Mouse (Mus musculus): ENCODE data around the gene Chchd6.

Chchd6 gene

DNA sequence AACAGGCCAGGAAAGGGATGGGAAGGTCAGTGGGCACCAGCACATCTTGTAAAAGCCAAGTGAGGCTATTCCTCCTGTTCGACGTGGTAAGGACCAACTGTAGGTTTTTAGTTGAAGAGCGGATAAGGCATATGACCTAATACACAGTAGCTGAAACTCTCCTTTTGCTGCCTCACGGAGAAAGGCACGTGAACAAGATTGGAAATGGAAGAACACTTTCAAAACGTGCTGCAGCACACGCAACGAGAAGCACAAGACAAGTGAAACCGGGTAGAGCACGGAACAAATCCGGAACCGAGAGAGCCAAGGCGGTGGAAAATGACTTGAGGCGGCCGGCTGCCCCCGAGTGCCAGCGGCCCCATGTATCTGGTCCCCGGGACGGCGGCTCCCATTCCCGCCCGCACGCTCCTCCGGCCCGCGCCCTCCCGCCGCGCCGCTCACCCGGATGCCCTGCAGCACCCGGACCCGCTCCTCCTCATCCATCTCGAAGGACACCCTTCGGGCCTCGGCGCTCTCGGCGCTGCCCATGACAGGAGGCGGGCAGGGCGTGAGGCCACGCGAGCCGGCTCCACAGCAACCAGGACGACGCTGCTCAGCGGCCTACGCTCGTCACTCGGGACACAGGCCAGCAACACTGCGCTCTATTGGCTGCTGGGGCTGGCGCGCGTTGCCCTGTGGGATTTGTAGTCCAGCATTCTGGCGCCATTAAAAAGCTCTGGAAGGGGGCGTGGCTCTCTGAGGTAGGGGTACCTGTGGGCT is at the start of gene Chchd6:
Gene Chchd6, minus strand, starts transcription at position 635 of the 759 bp plus-strand sequence.
- peak; percentile 81 for DNase-seq (ENCODE audit: low read depth, low spot score)

DNA sequence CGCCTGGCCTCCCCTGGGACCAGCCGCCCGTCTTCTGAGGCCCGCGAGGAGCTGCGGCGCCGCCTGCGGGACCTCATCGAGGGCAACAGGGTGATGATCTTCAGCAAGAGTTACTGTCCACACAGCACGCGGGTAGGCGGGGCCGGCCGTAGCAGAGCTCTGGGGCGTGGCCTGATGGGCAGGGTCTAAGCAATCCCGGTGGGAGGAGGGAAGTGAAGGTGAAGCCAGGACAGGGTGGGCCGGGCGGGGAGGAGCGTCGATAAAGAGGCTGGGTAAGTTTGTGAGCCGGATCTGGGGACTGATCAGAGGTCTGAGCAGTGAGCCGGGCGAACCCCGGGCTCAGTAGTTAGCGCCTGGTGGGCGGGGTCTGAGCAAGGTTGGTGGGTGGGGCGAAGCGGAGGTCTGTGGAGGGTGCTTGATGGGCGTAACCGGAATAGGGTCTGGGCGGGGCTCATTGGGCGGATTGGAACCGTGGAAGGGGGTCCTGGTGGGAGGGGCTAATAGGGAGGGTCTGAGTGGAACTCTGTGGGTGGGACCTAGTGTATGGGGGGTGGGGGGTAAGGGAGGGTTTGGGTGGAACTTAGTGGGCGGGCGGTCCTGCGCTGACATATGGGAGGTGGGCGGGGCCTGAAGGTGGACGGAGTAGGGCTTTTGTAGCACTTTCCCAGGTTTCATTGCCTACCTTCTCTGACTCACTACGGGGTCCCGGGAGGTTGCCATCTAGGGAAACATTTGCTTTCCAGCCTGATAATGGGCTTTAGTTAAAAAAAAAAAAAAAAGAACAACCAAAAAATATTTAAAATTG is 49.0 kb upstream of the Chchd6 start:
- peak; percentile 77 for DNase-seq (ENCODE audit: low read depth, low spot score)

DNA sequence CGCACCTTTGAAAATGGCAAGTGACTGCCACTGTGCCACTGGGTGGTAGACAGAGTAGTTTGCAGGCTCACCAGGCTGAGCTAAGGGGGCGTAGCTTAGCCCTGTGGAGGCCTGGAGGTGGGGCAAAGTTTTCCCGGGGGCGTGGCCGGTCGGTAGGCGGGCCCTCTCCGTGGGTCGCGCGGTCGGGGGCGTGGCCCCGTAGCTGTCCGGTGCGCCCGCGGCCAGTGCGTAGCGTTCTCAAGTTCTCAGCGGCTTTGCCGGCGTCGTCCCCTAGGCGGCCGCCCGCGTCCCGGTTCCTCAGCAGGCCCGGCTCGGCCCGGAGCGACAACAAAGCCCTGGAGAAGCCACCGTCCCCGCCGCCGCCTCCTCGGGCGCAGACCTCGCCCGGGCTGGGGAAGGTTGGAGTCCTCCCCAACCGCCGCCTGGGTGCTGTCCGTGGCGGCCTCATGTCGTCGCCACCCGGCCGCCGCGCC is 48.4 kb upstream of the Chchd6 start, which contains the start of gene Txnrd3:
Gene Txnrd3, plus strand, starts transcription at position 191 of the 473 bp plus-strand sequence.
- peak; percentile 79 for DNase-seq (ENCODE audit: low read depth, low spot score)

DNA sequence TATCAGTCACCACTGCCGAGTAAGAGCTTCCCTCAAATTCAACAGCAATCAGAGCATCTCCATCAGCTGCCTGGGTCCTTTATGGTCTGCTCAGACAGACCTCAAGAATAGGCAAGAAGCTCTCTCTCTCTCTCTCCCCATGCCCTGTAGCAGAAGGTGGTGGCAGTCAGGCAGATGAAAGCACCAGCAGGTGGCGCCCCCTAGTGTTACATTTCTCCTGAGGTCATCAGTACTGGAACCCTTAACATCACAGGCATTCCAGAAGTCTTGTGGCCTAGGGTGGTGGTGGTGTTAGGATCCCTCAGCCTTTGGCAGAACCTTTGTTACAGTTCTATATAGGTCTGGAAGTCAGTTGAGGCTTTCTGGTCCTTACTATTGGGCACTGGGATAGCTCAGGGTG is 43.6 kb upstream of the Chchd6 start:
- no peak for DNase-seq (ENCODE audit: low read depth, low spot score)

DNA sequence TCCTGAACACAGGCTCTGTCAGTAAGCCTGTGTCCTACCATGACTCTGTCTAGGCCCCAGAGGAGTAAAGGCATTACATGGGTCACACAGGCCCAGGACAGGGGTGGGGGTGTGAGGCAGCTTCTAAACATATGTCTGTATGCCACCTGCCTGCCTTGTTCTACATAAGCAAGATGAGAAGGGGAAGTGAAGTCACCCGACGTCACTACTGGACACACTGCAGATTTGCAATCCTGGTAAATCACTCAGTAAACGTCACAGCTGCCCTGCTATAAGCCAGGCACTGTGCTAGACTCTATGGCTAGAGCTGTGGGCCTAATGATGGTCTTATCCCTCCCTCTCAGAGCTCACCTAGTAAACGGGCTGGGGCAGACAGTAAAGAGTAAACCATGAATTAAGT is 42.5 kb upstream of the Chchd6 start:
- DNase-seq (ENCODE audit: low read depth, low spot score), result no peak

DNA sequence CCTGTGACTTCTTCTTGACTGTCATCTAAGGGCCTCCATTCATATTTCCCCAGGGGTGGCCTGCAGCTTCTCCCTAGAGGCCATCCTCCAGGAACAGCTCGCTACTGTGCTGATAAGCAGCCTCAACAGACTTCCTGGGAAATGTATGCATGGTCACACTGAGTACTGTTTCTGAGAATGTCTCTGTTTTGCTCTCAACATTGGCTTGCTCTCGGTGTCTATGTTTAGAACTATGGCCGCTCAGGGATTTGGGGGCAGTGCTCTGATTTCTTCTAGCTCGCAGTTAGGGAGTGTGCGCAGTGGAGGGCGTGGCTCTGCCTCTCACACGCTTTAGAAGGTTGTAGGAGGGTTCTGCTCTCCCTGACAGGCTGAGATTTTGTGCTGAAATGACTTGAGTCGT is 38.9 kb upstream of the Chchd6 start:
- DNase-seq (ENCODE audit: low read depth, low spot score), result peak; percentile 50

DNA sequence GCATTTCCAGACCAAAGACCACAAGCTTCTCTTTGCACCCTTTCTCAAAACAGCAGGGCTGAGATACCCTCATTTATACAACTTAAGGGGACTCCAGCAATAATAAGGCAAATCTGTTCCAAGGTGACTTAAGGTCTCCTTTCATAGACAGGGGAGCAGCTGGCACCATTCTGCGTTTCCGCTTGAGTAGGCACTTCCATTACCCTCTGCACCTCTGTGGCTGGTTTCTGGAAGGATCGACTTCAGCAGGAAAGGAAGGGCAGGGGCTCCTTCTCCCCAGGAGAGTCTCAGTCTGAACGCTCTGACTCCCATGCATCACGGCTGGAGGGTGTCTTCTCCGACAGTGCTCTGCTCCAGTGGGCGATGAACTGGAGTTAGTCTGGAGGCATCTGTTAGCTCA is 37.7 kb upstream of the Chchd6 start:
- DNase-seq (ENCODE audit: low read depth, low spot score), result no peak

DNA sequence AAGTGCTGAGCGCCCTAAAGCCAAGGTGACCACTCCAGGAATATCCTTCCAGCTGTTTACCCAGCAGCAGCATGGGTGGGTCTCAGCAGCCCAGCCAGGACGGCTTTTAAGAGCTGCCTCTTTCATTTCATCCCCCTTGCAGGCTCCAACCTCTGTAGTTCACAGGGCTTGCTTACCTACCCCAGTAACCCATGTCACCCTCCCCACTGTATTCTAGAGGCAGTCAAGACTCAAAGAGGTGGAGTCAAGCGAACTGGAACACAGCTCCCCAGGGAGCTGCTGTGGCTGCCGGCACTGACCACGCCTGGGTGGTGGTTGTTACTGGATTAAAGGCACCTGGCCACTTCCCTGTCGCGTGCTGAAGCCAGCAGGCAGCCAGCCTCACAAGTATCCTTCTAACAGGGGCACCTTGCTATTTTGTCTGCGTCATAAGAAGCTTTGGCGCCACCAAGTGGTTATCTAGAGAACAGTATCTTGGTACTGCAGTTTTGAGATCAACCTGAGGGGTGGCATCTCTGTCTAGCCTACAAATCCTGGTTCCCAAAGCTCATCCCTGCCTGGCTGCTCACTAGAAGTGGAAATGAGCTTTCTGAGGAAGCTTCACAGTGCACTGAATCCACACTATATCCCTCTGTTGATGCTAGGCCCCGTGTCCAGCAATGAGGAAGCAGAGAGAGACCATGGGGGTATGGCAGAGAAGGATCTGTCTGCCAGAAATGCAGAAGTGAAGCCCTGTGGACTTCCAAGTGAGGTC is 36.5 kb upstream of the Chchd6 start:
- DNase-seq (ENCODE audit: low read depth, low spot score), result peak; percentile 78

DNA sequence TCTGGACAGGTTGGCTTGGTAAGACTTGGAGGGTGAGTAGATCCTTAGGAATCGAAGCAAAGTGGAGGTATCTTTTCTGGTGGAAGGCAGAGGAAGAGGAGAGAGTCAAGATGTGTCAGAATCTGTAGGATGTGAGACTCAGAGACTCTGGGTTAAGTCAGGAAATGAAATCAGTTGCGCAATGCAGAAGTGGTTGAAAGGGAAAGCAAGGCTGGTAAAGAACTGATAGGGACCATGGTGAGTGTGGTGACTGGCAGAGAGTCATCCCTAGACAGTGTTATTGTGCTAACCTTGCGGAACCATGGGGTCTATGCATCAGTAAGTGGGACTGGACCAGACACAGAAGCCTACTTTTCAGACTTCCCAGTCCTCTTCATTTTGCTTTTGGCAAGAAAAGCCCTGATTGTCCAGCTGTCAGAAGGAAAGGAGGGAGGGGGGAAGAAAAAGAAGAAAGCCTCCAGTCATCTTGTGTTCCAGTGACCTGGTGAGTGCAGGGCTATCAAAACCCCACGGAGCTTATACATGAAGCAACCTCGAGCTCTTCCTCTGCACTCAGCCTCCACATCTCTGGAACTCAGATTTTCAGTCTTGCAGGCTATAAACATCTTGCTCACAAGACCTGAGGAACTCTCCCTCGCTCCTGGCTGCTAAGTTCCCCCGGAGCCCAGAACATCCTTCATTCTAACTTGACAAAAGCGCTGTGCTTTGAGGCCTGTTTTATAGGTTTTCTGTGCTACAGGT is 32.8 kb upstream of the Chchd6 start:
- DNase-seq (ENCODE audit: low read depth, low spot score), result no peak

DNA sequence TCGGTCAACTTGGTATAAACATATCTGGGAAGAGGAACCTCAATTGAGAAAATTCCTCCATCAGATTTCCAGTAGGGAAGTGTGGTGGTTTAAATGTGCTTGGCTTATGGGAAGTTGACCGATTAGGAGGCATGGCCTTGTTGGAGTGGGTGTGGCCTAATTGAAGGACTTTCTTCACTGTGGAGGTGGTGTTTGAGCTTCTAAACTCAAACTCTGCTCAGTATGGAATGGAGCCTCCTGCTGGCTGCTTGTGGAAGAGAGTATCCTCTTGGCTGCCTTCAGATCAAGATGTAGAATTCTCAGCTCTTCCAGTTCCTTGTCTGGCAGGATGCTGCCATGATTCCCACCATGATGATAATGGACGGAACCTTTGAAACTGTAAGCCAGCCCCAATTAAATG is 27.2 kb upstream of the Chchd6 start:
- DNase-seq (ENCODE audit: low read depth, low spot score), result no peak

DNA sequence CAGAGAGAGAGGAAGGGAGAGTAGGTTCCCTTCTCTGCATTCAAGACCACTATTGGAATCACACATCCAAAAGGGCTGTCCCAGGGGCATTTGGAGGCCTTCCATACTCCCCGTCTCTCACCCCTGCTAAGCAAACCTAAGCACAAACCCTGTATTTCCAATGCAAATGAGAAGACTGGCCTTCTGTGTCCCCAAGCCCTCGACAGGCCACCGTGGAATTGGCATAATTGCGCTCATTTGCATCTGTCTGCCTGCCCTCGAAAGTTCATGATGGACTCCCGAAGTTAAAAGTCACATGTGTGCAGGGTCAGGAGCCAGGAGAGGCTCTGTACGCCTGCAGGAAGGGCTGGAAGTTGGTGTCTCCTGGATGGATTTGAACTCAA is 19.9 kb upstream of the Chchd6 start:
- DNase-seq (ENCODE audit: low read depth, low spot score), result no peak

DNA sequence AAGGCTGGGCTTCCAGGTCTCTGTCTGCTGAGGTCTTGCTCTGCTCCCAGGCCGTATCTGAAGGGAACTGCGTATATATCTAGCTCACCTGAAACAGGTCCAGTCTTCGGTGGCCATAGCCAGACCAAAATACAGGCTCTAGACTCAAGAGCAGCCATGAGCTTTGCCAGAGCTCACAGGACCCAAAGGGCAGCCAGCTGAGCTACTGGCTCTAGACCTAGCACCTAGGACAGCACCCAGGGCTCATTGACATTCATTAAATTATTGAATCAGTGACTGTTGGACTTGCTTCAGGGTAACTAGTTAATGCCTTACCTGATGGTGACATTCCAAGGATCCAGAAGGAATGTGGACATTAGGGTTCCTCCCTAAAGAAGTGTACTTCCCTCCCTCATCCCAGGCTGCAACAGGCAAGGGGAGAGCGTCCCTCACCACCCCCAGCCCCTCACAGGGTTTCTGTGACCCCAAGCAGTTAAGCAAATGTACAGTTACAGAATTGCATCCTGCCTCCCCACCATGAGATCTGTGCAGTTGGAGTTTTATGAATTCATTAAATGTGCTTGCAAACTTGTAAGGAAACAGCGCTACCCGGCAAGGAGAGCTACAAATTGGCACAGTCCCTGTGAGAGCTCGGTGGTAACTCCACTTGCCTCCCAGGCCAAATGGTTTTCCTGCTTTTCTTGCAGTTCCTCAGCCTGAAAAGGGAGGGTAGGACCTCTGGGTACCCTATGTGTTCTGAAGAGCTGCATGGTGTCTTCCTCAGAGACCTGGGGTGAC is 19.3 kb upstream of the Chchd6 start:
- no peak for DNase-seq (ENCODE audit: low read depth, low spot score)

DNA sequence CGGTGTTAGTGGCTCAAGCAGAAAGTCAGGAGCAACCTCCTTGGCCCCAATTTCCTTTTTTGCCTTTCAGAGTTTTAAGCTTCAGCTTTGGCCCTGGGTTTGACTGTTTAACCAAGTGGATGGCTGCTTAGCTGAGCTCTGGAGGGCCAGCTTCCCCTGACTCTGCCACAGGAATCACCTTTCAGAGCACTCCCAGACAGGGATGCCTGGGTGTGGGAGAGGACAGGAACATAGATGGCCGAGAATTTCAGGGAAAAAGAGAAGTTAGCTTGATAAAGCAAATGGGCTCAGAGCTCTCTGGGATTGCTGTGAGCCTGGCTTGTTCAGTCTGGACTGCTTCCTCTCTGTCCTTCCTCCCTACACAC is 18.6 kb upstream of the Chchd6 start:
- DNase-seq (ENCODE audit: low read depth, low spot score), result no peak

DNA sequence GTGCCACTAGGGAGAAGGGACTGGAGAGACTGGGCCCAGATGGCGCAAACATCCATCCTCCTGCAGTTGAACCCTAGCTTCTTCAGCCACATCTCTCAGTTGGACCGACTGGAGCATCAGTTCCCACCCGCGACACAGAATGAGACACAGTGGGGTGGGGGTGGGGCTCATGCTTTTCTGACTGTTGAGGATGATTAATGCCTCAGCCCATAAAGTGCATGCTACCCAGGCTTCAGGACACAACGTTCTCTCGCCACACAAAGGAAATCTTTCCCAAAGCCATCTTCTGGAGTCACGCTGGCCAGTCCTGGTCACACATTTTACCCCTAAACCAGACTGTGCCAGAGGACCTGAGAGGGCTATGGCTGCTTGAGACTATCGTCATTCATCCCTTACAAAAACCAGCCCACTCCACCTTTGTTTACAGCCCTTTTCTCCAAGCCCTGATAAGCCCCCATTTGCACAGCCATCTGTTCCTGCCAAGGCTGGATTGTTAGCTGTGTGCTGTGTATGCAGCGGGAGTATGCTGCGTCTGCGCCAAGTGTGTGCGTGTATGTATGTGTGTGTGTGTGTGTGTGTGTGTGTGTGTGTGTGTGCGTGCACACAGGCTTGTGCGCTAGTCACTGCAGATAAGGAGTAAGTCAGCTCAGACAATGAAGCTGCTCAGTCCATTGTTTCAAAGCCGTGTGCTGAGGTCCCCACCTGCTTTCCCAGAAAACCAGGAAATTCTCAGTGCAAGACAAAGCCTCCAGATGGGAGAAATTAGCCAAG is 18.1 kb upstream of the Chchd6 start:
- no peak for DNase-seq (ENCODE audit: low read depth, low spot score)

DNA sequence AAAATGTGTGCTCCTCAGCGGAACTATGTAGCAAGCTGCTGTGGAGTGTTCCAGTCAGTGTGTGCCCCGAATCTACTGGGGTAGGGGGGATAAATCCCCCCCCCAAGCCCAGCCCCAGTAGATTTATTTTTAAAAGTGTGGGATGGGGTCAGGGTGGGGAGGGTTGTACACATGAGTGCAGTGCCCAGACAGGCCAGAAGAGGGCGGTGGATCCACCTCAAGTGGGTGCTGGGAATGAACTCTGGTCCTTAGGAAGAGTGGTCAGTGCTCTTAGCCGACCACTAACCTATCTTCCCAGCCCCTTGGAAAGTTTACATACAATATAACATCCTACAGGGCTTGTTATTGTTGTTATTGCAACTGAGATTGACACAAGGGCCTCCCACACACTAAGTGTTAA is 12.5 kb upstream of the Chchd6 start:
- no peak for DNase-seq (ENCODE audit: low read depth, low spot score)

DNA sequence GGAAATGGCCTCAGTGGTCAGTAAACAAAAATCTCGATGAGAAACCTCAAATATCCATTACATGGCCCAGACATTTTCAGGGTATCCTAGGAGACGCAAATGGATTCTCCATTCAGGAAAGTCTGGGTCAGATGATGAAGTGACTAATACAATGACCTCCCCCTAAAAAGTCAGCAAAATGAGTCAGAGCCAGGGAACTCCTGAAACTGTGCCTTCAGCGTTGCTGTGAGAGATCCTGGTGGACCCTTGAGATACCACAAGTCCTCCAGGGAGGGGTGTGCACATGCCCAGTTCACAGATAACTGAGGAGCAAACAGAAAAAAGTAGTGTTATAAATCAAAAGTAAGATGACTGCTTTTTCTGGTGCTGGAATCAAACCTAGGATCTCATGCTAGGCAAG is 10.6 kb upstream of the Chchd6 start:
- DNase-seq (ENCODE audit: low read depth, low spot score), result no peak

DNA sequence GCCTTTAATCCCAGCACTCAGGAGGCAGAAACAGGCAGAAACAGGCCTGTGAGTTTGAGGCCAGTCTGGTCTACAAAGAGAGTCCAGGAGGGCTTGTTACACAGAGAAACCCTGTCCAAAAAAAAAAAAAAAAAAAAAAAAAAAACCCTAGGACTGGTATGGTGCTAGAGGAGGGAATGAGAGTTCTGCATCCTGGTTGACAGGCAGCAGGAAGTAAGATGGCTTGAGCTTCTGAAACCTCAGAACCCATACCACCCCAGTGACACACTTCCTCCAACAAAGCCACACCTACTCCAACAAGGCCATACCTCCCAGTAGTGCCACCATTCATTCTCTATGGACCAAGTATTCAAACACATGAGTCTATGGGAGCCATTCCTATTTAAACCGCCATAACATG is 1.1 kb upstream of the Chchd6 start:
- DNase-seq (ENCODE audit: low read depth, low spot score), result no peak

DNA sequence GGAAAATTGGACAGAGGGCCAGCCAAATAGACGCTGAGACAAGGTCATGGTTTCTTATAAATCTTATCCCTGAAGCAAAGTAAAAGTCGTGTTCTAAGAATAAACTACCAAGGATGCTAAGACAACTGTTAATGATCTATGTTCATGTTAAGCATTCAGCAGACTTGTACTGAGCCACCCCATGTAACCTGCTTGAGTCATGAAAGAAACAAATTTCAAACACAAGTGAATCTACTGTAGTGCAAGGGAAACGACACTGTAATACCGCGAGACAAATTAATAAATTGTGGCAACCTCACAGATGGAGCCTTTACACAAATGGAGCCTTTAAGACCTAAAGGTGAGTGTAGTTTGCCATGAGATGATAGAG is 310 bp upstream of the Chchd6 start:
- no peak for DNase-seq (ENCODE audit: low read depth, low spot score)

DNA sequence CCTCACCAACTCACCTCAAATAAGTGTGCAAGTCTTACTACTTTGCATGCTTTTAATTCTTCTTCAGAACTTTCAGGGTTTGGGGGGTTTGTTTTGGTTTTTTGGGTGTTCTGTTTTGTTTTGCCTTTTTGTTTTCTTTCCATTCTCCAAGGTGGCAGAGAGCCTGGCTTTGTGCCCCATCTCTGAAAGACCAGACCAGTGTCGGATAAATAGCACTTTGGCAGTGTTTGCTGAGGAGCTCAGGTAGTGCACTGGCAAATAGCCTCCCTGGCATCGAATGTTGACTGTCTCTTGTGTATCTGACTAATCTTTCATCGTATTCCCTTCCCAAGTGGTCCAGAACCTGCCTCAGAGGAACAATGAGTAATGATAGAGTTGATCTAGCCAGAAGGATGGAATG is 3.4 kb downstream of the Chchd6 start:
- DNase-seq (ENCODE audit: low read depth, low spot score), result no peak

DNA sequence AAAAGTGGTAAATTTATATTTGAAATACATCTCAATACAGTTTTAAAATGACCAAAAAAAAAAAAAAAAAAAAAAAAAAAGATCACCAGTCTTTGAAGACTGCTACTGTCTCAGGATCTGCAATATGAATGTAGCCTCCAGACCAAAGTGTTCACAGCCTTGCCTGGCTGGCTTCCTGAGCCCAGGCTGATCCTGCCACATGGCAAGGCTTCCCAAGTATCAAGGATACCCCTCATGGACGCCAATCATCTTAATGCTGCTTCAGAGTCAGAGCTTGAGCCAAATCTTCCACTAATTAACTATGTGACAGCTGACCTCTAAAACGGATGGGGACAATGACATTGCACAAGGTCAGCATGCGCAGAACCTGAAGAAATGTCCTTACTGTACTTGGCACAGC is 3.9 kb downstream of the Chchd6 start:
- no peak for DNase-seq (ENCODE audit: low read depth, low spot score)

All from skeletal muscle tissue, adult 2 months (tissue).